Mouse (Mus musculus): ENCODE measurements at regions not wholly inside any gene's neighbourhood (a gene's known extent, or its start where the extent isn't known, plus 50 kb on each side); places are given as distances from the start of the nearest gene placed in this dataset.
A peak's percentile ranks its signal among the peaks of the same experiment; 100 is the strongest.

DNA sequence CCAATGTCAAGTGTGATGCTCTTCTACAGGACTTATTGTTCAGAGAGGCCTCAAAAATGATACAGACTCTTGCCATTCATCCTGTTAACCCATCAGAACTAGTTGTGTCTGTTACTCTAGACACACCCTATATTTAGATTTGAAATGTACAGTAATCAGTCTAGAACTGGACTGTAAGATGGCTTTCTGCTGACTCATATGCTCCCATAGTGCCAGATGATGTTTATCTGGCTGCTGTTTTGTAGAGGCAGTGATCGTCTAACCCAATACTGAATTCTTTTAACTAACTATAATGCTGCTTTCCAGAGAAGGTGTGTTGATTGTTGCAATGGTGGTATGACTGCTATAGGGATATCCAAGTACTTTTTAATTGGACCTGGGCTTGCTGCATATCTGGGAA lies 185.9 kb upstream of the Npsr1 start:
- no peak for ATAC-seq (replicated peaks)
- no peak overlapping the region for H3K4me3 ChIP-seq
- H3K27ac ChIP-seq (replicated peaks), result no peak overlapping the region
- H3K4me2 ChIP-seq (replicated peaks), result no peak overlapping the region
- 89% methylated on average over 1 of the region's 1 CpGs for WGBS
- no peak overlapping the region for H3K9ac ChIP-seq (replicated peaks)
- no peaks in the 10 kb centered on the region for H3K4me1 ChIP-seq
- no peaks in the 10 kb centered on the region for H3K9me3 ChIP-seq
- H3K27me3 ChIP-seq, result no peaks in the 10 kb centered on the region
- H3K36me3 ChIP-seq, result no peaks in the 10 kb centered on the region

DNA sequence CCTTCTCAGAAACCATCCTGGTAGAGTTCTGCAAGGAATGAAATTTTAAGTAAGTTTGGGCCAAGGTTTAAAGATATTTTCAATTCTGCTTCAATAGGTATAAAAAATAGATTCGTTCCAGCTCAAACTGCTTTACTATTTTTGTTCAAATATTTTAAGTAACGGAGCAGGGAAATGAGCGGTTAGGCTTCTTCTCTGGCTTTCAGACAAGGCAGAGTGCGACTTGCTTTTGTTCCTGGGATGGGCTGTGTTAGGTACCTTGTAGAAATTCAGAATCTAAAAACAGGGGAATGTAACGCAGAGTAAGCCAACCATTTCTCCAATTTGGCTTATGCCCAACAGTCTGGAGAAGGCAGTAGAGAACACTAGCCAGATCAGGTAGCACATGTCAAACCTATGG lies 180.5 kb upstream of the Npsr1 start:
- ATAC-seq (replicated peaks), result no peak
- 84% methylated on average over 5 of the region's 5 CpGs for WGBS
- no peaks in the 10 kb centered on the region for H3K9me3 ChIP-seq

DNA sequence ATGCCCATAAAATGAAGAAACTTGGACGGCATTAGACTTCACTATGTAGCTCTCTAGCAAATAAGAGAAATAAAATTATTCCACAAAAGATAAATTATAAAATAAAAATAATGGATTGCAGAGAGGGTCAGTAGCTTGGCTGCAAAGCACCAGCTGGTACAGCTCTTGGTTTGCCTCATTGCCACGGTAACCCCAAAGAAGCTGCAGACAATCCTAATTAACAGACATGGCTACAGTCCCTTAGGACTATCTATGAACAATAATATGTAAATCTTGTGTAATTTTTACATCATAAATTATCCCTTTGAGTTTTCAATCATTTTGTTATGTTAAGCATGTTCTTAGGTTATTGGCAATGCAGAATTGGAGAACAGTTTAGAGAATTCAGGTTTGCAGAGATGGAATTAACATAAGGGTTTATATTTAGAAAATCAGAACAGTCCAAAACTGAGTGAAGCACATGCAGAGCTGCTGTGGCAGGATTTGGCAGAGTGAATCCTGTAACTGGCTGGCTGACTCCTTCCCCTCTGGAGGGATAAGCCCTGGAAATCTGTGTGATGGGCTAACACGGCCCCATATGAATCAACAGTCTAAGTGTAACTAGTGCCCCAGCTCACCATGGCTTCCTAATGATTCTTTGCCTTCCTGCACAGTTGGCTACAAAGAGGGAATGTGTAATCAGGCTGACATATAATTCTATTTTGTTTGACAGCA lies 178.4 kb upstream of the Npsr1 start:
- H3K4me2 ChIP-seq (replicated peaks), result no peak overlapping the region
- 51% methylated on average over 3 of the region's 3 CpGs for WGBS
- H3K27me3 ChIP-seq, result no peaks in the 10 kb centered on the region
- H3K9me3 ChIP-seq, result no peaks in the 10 kb centered on the region
- no peak overlapping the region for H3K9ac ChIP-seq (replicated peaks)
- no peak overlapping the region for H3K4me3 ChIP-seq
- ATAC-seq (replicated peaks), result peak; percentile 78
- H3K4me1 ChIP-seq, result peaks cover 10% of the 10 kb centered on the region; the same call in 1 of the 2 replicates
- peak overlapping the region; percentile 73 for H3K27ac ChIP-seq (replicated peaks)
- H3K36me3 ChIP-seq, result no peaks in the 10 kb centered on the region

More for the DNA sequence above, 180.5 kb upstream of the Npsr1 start:
- Histone ChIP-seq H3K27me3 (no peaks in the 10 kb centered on the region), H3K36me3 (no peaks in the 10 kb centered on the region), H3K9ac (replicated peaks) (no peak overlapping the region), H3K4me1 (peaks cover 10% of the 10 kb centered on the region; the same call in 1 of the 2 replicates), H3K27ac (replicated peaks) (no peak overlapping the region), H3K4me2 (replicated peaks) (no peak overlapping the region), H3K4me3 (no peak overlapping the region)

DNA sequence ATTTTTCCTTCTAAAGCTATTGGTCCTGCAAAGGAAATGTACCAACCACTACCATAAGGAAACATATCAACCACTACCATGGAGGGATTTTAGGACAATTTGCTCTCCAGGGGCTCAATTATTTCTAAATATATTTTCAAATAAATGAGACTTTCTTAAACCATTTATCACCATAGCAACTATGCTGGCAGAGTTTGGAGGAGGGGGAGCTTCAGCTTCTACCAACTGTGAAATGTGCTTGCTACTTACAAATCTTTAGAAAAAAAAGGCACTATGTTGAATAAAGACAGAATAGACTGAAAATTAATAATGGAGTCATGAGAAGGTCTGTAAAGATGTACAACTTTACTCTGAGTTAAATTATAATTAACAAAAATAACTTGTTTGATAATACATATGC lies 165.6 kb upstream of the Npsr1 start:
- no peak overlapping the region for H3K4me3 ChIP-seq
- H3K9me3 ChIP-seq, result no peaks in the 10 kb centered on the region
- peak; percentile 38; the same call in 1 of the 2 replicates for ATAC-seq (replicated peaks)

DNA sequence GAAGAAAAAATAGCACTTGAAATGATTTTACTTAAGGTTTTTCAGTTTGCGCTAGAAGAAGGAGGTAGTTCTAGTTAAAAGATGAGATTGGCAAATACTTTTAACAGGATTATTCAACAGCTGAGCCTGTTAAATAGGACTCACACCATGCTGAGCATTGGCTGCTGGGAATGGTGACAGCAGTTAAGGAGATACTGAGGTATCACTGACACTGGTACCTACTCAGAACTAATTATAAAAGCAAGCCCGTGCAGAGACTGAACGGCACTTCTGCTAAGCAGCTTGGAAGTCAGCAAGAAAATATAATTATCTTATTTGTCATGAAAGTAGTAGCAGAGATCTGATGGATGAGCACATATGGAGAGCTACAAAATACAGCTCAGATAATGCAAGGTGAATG lies 163.5 kb upstream of the Npsr1 start:
- 64% methylated on average over 3 of the region's 3 CpGs for WGBS
- Histone ChIP-seq H3K9me3 (no peaks in the 10 kb centered on the region), H3K4me3 (no peak overlapping the region), H3K9ac (replicated peaks) (no peak overlapping the region), H3K27me3 (no peaks in the 10 kb centered on the region), H3K4me2 (replicated peaks) (no peak overlapping the region), H3K36me3 (no peaks in the 10 kb centered on the region), H3K27ac (replicated peaks) (no peak overlapping the region), H3K4me1 (no peaks in the 10 kb centered on the region)
- no peak for ATAC-seq (replicated peaks)

More for the DNA sequence above, 165.6 kb upstream of the Npsr1 start:
- H3K9ac ChIP-seq (replicated peaks), result no peak overlapping the region
- no peaks in the 10 kb centered on the region for H3K4me1 ChIP-seq
- no peak overlapping the region for H3K4me2 ChIP-seq (replicated peaks)
- no peak overlapping the region for H3K27ac ChIP-seq (replicated peaks)
- H3K27me3 ChIP-seq, result no peaks in the 10 kb centered on the region
- H3K36me3 ChIP-seq, result no peaks in the 10 kb centered on the region

DNA sequence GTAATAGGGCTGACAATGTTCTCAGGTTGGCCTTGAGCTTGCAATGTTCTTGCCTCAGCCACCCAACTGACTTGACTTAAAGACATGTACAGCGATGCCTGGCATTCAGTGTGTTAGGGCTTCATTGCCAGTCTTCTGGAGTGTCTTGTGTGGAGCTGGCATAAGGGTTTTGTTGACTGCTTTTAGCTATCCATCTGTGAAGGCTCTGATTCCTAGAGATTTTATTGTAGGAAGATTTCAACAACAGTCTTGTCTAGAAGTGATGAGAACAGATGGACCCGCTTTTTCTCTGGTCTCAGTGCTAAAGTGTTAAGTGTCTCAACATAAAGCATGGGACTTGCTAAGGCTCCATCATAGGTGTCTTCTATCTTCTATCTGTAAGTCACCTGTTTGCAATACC lies 145.3 kb upstream of the Npsr1 start:
- Histone ChIP-seq H3K4me2 (replicated peaks) (no peak overlapping the region), H3K9me3 (no peaks in the 10 kb centered on the region), H3K4me3 (no peak overlapping the region), H3K27ac (replicated peaks) (no peak overlapping the region), H3K4me1 (no peaks in the 10 kb centered on the region), H3K36me3 (no peaks in the 10 kb centered on the region), H3K27me3 (no peaks in the 10 kb centered on the region), H3K9ac (replicated peaks) (no peak overlapping the region)
- ATAC-seq (replicated peaks), result no peak
- 80% methylated on average over 2 of the region's 2 CpGs for WGBS

DNA sequence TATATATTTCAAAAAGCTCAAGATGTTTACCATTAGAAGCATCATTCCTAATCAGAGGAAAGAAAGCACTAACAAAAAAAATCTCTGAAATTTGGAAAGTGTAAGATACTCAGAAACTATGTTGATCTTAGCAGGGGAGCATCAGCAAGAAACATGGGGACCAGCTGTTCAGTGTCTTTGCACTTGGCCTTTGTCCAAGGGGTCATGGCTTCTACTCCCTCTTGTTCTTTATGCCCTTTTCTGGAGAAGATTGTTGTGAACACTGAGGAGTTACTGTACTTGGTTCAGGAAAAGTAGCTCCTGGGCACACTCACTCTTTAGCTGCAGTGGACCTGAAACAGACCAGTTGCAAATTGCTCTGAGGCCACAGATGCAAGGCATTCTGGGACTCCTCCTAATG lies 141.2 kb upstream of the Npsr1 start:
- no peak overlapping the region for H3K9ac ChIP-seq (replicated peaks)
- ATAC-seq (replicated peaks), result no peak
- no peak overlapping the region for H3K4me3 ChIP-seq
- no peaks in the 10 kb centered on the region for H3K9me3 ChIP-seq
- H3K27me3 ChIP-seq, result no peaks in the 10 kb centered on the region
- H3K36me3 ChIP-seq, result no peaks in the 10 kb centered on the region
- no peak overlapping the region for H3K27ac ChIP-seq (replicated peaks)
- H3K4me1 ChIP-seq, result no peaks in the 10 kb centered on the region
- H3K4me2 ChIP-seq (replicated peaks), result no peak overlapping the region

DNA sequence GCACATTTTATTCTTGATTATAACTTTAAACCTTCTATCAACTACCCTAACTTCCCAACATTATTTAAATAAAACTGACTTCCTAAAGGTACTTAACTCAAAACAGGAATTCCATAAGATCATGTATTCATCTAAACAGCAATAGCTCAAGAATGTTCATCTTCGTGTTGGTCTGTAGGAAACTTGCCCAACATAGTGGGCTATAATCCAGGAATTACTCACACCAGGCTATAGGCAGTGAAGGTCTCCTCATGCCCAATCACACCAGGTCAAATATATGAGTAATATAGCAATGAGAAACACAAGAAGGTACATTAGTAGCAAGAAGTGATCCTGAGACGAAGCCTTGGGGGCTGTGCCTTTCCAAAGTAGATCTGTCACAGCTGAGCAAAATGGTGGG lies 128.1 kb upstream of the Npsr1 start:
- Histone ChIP-seq H3K36me3 (no peaks in the 10 kb centered on the region), H3K4me2 (replicated peaks) (no peak overlapping the region), H3K27me3 (no peaks in the 10 kb centered on the region), H3K9ac (replicated peaks) (no peak overlapping the region), H3K27ac (replicated peaks) (no peak overlapping the region), H3K4me1 (no peaks in the 10 kb centered on the region), H3K4me3 (no peak overlapping the region), H3K9me3 (no peaks in the 10 kb centered on the region)
- ATAC-seq (replicated peaks), result no peak
- 84% methylated on average over 2 of the region's 2 CpGs for WGBS

DNA sequence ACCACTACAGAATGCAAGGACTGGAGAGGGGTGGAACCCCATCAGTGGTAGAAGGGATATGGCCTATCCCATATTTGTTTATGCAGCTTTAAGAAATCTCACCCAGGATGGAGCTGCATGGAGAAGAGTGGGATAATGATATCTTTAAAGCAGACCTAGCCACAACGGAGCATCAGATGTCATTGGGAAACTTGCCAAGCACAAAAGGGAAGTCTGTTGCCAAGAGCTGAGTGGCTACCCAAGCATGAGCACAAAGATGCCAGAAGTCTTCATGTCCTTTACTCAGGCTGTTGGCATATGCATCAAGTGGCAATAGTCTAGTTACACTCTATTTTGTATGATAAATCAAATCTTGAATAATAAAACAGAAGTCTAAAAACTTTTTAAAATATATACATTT lies 124.6 kb upstream of the Npsr1 start:
- 22% methylated on average over 1 of the region's 1 CpGs for WGBS

DNA sequence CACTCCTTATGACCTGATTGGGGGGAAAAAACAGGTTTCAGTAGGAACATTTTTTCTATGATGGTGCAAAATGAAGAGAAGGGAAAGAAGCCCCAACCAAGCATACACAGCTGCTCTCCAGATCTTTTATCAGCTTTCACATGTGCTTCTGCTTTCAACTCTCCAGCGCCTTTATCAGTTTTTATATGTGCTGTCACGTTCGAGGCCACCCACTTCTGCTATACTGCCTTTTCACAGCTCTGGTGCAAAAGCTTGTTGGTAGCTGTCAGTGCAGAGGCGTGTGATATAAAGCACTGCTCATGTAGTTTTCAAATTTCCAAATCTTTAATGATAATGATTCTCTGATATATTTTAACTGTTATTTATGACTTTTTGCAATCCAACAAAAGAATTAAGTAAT lies 120.2 kb upstream of the Npsr1 start:
- Histone ChIP-seq H3K4me3 (no peak overlapping the region), H3K9me3 (no peaks in the 10 kb centered on the region)
- ATAC-seq (replicated peaks), result no peak

More for the DNA sequence above, 124.6 kb upstream of the Npsr1 start:
- Histone ChIP-seq H3K36me3 (no peaks in the 10 kb centered on the region), H3K9ac (replicated peaks) (no peak overlapping the region), H3K9me3 (no peaks in the 10 kb centered on the region), H3K27me3 (no peaks in the 10 kb centered on the region), H3K4me2 (replicated peaks) (no peak overlapping the region), H3K27ac (replicated peaks) (no peak overlapping the region), H3K4me3 (no peak overlapping the region), H3K4me1 (no peaks in the 10 kb centered on the region)
- no peak for ATAC-seq (replicated peaks)

DNA sequence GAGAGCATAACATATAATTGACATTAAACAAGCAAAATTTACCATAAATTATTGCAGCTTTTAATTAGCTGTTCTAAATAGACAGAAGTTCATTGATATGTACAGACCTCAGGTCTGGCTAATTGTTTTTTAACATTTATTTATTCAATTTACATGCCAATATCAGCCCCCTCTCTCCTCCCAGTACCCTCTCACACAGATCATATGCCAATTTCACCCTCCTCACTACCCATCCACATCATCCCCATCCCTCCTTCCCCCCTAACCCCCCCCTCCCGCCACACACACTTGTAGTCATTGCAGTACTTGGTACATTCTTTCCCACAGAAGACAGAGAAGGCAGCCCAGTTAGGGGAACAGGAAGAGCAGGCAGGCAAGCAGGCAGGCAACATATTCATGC lies 91.4 kb upstream of the Npsr1 start:
- Histone ChIP-seq H3K4me1 (no peaks in the 10 kb centered on the region), H3K9ac (replicated peaks) (no peak overlapping the region), H3K4me2 (replicated peaks) (no peak overlapping the region), H3K36me3 (no peaks in the 10 kb centered on the region), H3K27ac (replicated peaks) (no peak overlapping the region), H3K9me3 (no peaks in the 10 kb centered on the region), H3K4me3 (no peak overlapping the region), H3K27me3 (no peaks in the 10 kb centered on the region)
- WGBS, result 73% methylated on average over 1 of the region's 1 CpGs
- no peak; the same call in 1 of the 2 replicates for ATAC-seq (replicated peaks)

More for the DNA sequence above, 120.2 kb upstream of the Npsr1 start:
- no peaks in the 10 kb centered on the region for H3K4me1 ChIP-seq
- H3K36me3 ChIP-seq, result no peaks in the 10 kb centered on the region
- WGBS, result 84% methylated on average over 4 of the region's 4 CpGs
- H3K9ac ChIP-seq (replicated peaks), result no peak overlapping the region
- H3K27ac ChIP-seq (replicated peaks), result no peak overlapping the region
- no peaks in the 10 kb centered on the region for H3K27me3 ChIP-seq
- H3K4me2 ChIP-seq (replicated peaks), result no peak overlapping the region

DNA sequence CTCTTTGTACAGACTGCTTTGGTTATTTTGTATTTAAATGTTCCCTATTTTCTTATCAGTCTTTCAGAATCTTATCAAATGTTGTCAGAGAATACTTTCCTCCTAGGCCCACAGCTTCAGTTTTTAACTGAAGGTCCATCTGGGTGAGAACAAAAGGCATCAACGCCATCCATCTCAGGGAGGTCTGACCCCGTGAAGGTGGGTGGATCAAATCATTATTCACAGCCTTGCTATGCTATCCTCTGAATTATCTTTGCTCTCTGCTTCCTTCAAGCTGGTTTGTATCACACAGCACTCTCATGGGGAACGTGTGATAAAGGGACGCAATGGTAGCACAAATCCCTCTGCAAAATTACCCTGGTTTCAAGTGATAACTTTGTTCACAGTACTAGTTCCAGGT lies 59.5 kb upstream of the Npsr1 start:
- Histone ChIP-seq H3K27me3 (no peaks in the 10 kb centered on the region), H3K27ac (replicated peaks) (no peak overlapping the region), H3K9me3 (no peaks in the 10 kb centered on the region), H3K4me2 (replicated peaks) (no peak overlapping the region), H3K4me3 (no peak overlapping the region), H3K36me3 (no peaks in the 10 kb centered on the region), H3K9ac (replicated peaks) (no peak overlapping the region), H3K4me1 (no peaks in the 10 kb centered on the region)
- 80% methylated on average over 4 of the region's 4 CpGs for WGBS
- no peak for ATAC-seq (replicated peaks)
